ENCODE assay signal across 12 mouse cellular contexts in the genomic region with DNA sequence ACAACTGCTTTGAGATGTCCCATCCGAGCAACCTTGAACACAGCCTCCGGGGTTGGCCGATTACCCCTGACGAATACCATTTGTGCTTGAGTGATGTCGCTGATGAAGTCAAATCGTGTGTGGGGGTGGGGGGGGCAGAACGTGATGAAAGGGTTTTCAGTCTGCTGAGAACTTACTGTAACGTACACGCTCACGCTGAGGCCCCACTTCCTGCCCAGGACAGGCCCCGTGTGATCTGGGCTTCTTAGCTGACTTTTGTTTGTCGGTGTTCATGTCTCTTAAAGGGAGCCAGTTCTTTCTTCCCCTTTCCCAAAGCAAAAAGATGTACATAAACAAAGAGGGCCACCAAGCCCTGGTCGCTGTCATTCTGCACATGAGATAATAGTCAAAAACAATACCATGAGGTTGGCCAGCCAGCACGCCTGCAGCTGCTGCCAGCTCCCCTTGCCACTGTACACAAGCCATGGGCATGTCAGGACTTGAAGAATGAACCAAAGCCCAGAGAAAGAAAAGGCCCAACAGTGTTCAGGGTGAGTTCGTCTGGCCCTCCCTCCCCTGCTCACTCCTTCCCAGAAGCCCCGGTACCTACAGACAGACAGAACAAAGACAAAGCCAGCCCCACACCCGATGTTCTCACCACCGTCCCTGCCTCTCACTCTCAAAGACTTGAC. TPM values are rescaled to one million over a fixed set of nuclear protein-coding genes. Genes with fewer than 3 reads are reported as not detected.
DNase-seq lines count a peak whose midpoint lies in the region; ATAC-seq and TF ChIP-seq lines count a peak whose summit lies in the region.
"Had no signal": no experiment of that assay in that cellular context is flagged by ENCODE, and none has a peak within 500 bp of the region (broad histone marks: within the 10 kb centered on the region; RNA-seq: fewer than 3 reads in every experiment).

No protein-coding gene starts in this region.

- H3K9ac ChIP-seq in kidney, embryonic 14.5 days (ENCODE audit: low read depth, low read length), result no peak overlapping the region
- H3K9ac ChIP-seq in limb, embryonic 13.5 days, result peak overlapping the region; percentile 9; the same call in 1 of the 2 replicates
- H3K9ac ChIP-seq: limb, embryonic 12.5 days had no signal

- DNase-seq in kidney, adult 8-10 months, result no peak
- DNase-seq in CD4-positive, CD25-positive, alpha-beta regulatory T cell, adult 2 months (ENCODE audit: low read depth, low spot score), result peak; percentile 91
- peak; percentile 15 for DNase-seq in embryo, embryonic 10.5 days (ENCODE audit: low spot score)
- no peak for DNase-seq in layer of hippocampus, adult 18-20 months (ENCODE audit: low spot score in 2 of 2)
- no peak for DNase-seq in kidney, postnatal 25 days
- DNase-seq in kidney, adult 2 months, result no peak
- DNase-seq: kidney, adult 11 months had no signal

- peaks cover 10% of the 10 kb centered on the region; the same call in 1 of the 2 replicates for H3K4me1 ChIP-seq in kidney, embryonic 14.5 days (ENCODE audit: control insufficient read depth, insufficient read depth, low read length)
- peaks cover 13% of the 10 kb centered on the region for H3K4me1 ChIP-seq in limb, embryonic 13.5 days
- peaks cover 3% of the 10 kb centered on the region; the same call in 1 of the 2 replicates for H3K4me1 ChIP-seq in kidney, adult 2 months (ENCODE audit: control insufficient read depth, insufficient read depth, low read length)

- H3K9me3 ChIP-seq in kidney, embryonic 14.5 days (ENCODE audit: control insufficient read depth, low read length), result no peaks in the 10 kb centered on the region
- no peaks in the 10 kb centered on the region for H3K9me3 ChIP-seq in limb, embryonic 13.5 days
- H3K9me3 ChIP-seq: limb, embryonic 12.5 days; midbrain, embryonic 10.5 days had no signal

- H3K36me3 ChIP-seq in kidney, embryonic 14.5 days (ENCODE audit: control insufficient read depth, insufficient read depth, low read length), result no peaks in the 10 kb centered on the region
- H3K36me3 ChIP-seq in limb, embryonic 13.5 days, result no peaks in the 10 kb centered on the region
- no peaks in the 10 kb centered on the region for H3K36me3 ChIP-seq in kidney, adult 2 months (ENCODE audit: control insufficient read depth, insufficient read depth, low read length)
- H3K36me3 ChIP-seq: limb, embryonic 12.5 days; midbrain, embryonic 10.5 days had no signal

- peak overlapping the region; percentile 19 for H3K4me2 ChIP-seq in kidney, embryonic 14.5 days (replicated peaks; ENCODE audit: low read depth, low read length)
- H3K4me2 ChIP-seq in limb, embryonic 13.5 days (replicated peaks), result no peak overlapping the region; the same call in 1 of the 2 replicates
- H3K4me2 ChIP-seq: limb, embryonic 12.5 days had no signal

- no peak overlapping the region for H3K27ac ChIP-seq in kidney, embryonic 14.5 days (ENCODE audit: low read depth, low read length)
- H3K27ac ChIP-seq in limb, embryonic 13.5 days, result no peak overlapping the region
- H3K27ac ChIP-seq in kidney, adult 2 months (ENCODE audit: insufficient read depth, low read depth, low read length), result no peak overlapping the region
- H3K27ac ChIP-seq: limb, embryonic 12.5 days; midbrain, embryonic 10.5 days had no signal

- TF ChIP-seq POLR2A in kidney, adult 2 months (IDR thresholded peaks at IDR 0.05; ENCODE audit: low read depth, low read length), result no peak

- no peak overlapping the region for H3K4me3 ChIP-seq in kidney, embryonic 14.5 days (ENCODE audit: low read length)
- H3K4me3 ChIP-seq in limb, embryonic 13.5 days, result no peak overlapping the region
- no peak overlapping the region for H3K4me3 ChIP-seq in kidney, adult 2 months (ENCODE audit: insufficient read depth, low read depth, low read length)
- H3K4me3 ChIP-seq: limb, embryonic 12.5 days; midbrain, embryonic 10.5 days had no signal

- no peaks in the 10 kb centered on the region for H3K27me3 ChIP-seq in kidney, embryonic 14.5 days (ENCODE audit: control insufficient read depth, insufficient read depth, low read length)
- H3K27me3 ChIP-seq in limb, embryonic 13.5 days, result no peaks in the 10 kb centered on the region
- H3K27me3 ChIP-seq in kidney, adult 2 months (replicated peaks; ENCODE audit: control insufficient read depth, insufficient read depth, low read length), result no peaks in the 10 kb centered on the region

- ATAC-seq in kidney, embryonic 14.5 days (ENCODE audit: low FRiP score, low TSS enrichment), result 0 out of 2 replicates have a peak, but pooled peaks have one; percentile 17
- no peak for ATAC-seq in limb, embryonic 13.5 days (ENCODE audit: low FRiP score, low read depth)

- TF ChIP-seq CTCF in kidney, adult 2 months (conservative IDR thresholded peaks at IDR 0.05; ENCODE audit: insufficient read depth, insufficient read length, low read depth, low read length), result no peak

- WGBS in kidney, embryonic 14.5 days, result 25% methylated on average over 18 of the region's 18 CpGs
- 51% methylated on average over 18 of the region's 18 CpGs for WGBS in limb, embryonic 13.5 days
- 43% methylated on average over 18 of the region's 18 CpGs for WGBS in kidney, adult 2 months

RNA-seq across cellular contexts. Expression of a gene that starts 29.2 kb away (rescaled TPM):
- polyA plus RNA-seq in kidney, embryonic 14.5 days (2014; fragmentation: Nextera tagmentation; extraction: Ambion mirVana), result 12.4 and 13.9 TPM in 2 replicates
- 14.2 and 18.6 TPM in 2 replicates for polyA plus RNA-seq in limb, embryonic 13.5 days (2015; fragmentation: Nextera tagmentation; extraction: Ambion mirVana)
- total RNA-seq in layer of hippocampus, adult 18-20 months (2021), result 10 to 100 TPM in 1 of 2 experiments, 1 to 10 TPM in 1; 8.6 to 10.8 TPM
- 6.8 and 8.2 TPM in 2 replicates for polyA plus RNA-seq in kidney, adult 2 months (2012; rRNA removed)

RNA-seq across cellular contexts. Expression of a gene that starts 31.0 kb away (rescaled TPM):
- polyA plus RNA-seq in kidney, embryonic 14.5 days (2014; fragmentation: Nextera tagmentation; extraction: Ambion mirVana), result 96.0 and 104 TPM in 2 replicates
- 124 TPM in 2 replicates for polyA plus RNA-seq in limb, embryonic 13.5 days (2015; fragmentation: Nextera tagmentation; extraction: Ambion mirVana)
- 10 to 100 TPM; 78.0 to 81.9 TPM for total RNA-seq in layer of hippocampus, adult 18-20 months (2021)
- 691 and 847 TPM in 2 replicates for polyA plus RNA-seq in kidney, adult 2 months (2012; rRNA removed)

RNA-seq across cellular contexts. Expression of a gene that starts 53.2 kb away (rescaled TPM):
- polyA plus RNA-seq in kidney, embryonic 14.5 days (2014; fragmentation: Nextera tagmentation; extraction: Ambion mirVana), result not detected in 2 replicates
- not detected in 2 replicates for polyA plus RNA-seq in limb, embryonic 13.5 days (2015; fragmentation: Nextera tagmentation; extraction: Ambion mirVana)
- total RNA-seq in layer of hippocampus, adult 18-20 months (2021), result 1 to 10 TPM; 3.8 to 4.4 TPM
- not detected in 2 replicates for polyA plus RNA-seq in kidney, adult 2 months (2012; rRNA removed)
- total RNA-seq: MEL had no signal
- polyA plus RNA-seq: limb, embryonic 12.5 days; midbrain, embryonic 10.5 days had no signal

Comparison
In these comparisons a context has a peak if more than half of its experiments do, and no peak if none do; other contexts are left out.
1. DNase-seq: peak in CD4-positive, CD25-positive, alpha-beta regulatory T cell, adult 2 months (single experiment) and embryo, embryonic 10.5 days (single experiment); none in kidney, adult 8-10 months (0 of 2), layer of hippocampus, adult 18-20 months (0 of 2), kidney, postnatal 25 days (0 of 2) and kidney, adult 2 months (single experiment).